Mouse (Mus musculus) olfactory bulb, adult 2 months (tissue): ENCODE measurements at regions not wholly inside any gene's neighbourhood (a gene's known extent, or its start where the extent isn't known, plus 50 kb on each side); places are given as distances from the start of the nearest gene placed in this dataset.
A peak's percentile ranks its signal among the peaks of the same experiment; 100 is the strongest.

Experiments used
- H3K27ac ChIP-seq: fragments of 200-500 bp; 2 replicates; pipeline ENCODE4 v1.5.1; 2012; ENCODE audit warnings: low read depth, low read length; ENCODE audit not compliant: insufficient read depth
- H3K4me1 ChIP-seq: fragments of 200-500 bp; 2 replicates; pipeline ENCODE4 v1.6.1; 2012; ENCODE audit warnings: low read length; ENCODE audit not compliant: control insufficient read depth, insufficient read depth
- H3K4me3 ChIP-seq: fragments of 200-500 bp; 2 replicates; pipeline ENCODE4 v1.5.1; 2012; ENCODE audit warnings: mild to moderate bottlenecking, low read depth, low read length, moderate library complexity; ENCODE audit not compliant: insufficient read depth
- CTCF ChIP-seq: fragments of 200-500 bp; IDR thresholded peaks from 2 replicates; pipeline ENCODE4 v1.5.1; 2012; ENCODE audit warnings: low read depth, mild to moderate bottlenecking, low read length, moderate library complexity; ENCODE audit not compliant: insufficient read depth
- POLR2A ChIP-seq: fragments of 200-500 bp; IDR thresholded peaks from 2 replicates; pipeline ENCODE4 v1.6.1; 2012; ENCODE audit warnings: mild to moderate bottlenecking, low read depth, low read length, moderate library complexity; ENCODE audit not compliant: insufficient read depth
- WGBS: fragments of 180-500 bp; shearing (Covaris S2); methylation state at CpG from one replicate; pipeline ENCODE4 v1.1.7; 2018; 5-methylcytosine and 5-hydroxymethylcytosine counted together

GRCm38 (mm10) chr1:121090628-121091027 lies 241.8 kb downstream of the Insig2 start:
- TF ChIP-seq POLR2A (no peak), CTCF (no peak)
- H3K27ac ChIP-seq: no peak overlapping the region
- WGBS: 89% methylated on average over 4 of the region's 4 CpGs
- H3K4me3 ChIP-seq: no peak overlapping the region
- H3K4me1 ChIP-seq: no peaks in the 10 kb centered on the region

- no peak overlapping the region for H3K4me3 ChIP-seq
- H3K4me1 ChIP-seq: no peaks in the 10 kb centered on the region
- no peak overlapping the region for H3K27ac ChIP-seq
- WGBS: 90% methylated on average over 5 of the region's 5 CpGs
- no peak for TF ChIP-seq CTCF
- TF ChIP-seq POLR2A: no peak
Measured at GRCm38 (mm10) chr1:121092870-121093269, 239.5 kb downstream of the Insig2 start.

- peak overlapping the region; percentile 39 for H3K4me3 ChIP-seq
- peaks cover 4% of the 10 kb centered on the region; the same call in 1 of the 2 replicates for H3K4me1 ChIP-seq
- TF ChIP-seq POLR2A (no peak), CTCF (no peak)
- 17% methylated on average over 28 of the region's 28 CpGs for WGBS
- no peak overlapping the region for H3K27ac ChIP-seq
Measured at GRCm38 (mm10) chr1:121096551-121097550, 235.5 kb downstream of the Insig2 start.

- Histone ChIP-seq H3K4me1 (no peaks in the 10 kb centered on the region), H3K27ac (no peak overlapping the region), H3K4me3 (no peak overlapping the region)
- TF ChIP-seq POLR2A (no peak), CTCF (no peak)
- WGBS: 63% methylated on average over 4 of the region's 4 CpGs
Measured at GRCm38 (mm10) chr1:121111776-121112344, 220.5 kb downstream of the Insig2 start.

GRCm38 (mm10) chr1:121112464-121112863 lies 219.9 kb downstream of the Insig2 start:
- WGBS: 66% methylated on average over 1 of the region's 1 CpGs
- Histone ChIP-seq H3K27ac (no peak overlapping the region), H3K4me1 (no peaks in the 10 kb centered on the region), H3K4me3 (no peak overlapping the region)
- TF ChIP-seq CTCF: no peak
- no peak for TF ChIP-seq POLR2A

- H3K4me3 ChIP-seq: no peak overlapping the region
Measured at GRCm38 (mm10) chr1:121116626-121117025, 215.8 kb downstream of the Insig2 start.

GRCm38 (mm10) chr1:121123436-121123835 lies 209.0 kb downstream of the Insig2 start:
- Histone ChIP-seq H3K4me1 (no peaks in the 10 kb centered on the region), H3K27ac (no peak overlapping the region), H3K4me3 (no peak overlapping the region)
- TF ChIP-seq POLR2A (no peak), CTCF (no peak)

More at GRCm38 (mm10) chr1:121116626-121117025, 215.8 kb downstream of the Insig2 start:
- no peaks in the 10 kb centered on the region for H3K4me1 ChIP-seq
- no peak for TF ChIP-seq CTCF
- TF ChIP-seq POLR2A: no peak
- H3K27ac ChIP-seq: no peak overlapping the region
- WGBS: 79% methylated on average over 5 of the region's 5 CpGs

GRCm38 (mm10) chr1:121136284-121136683 lies 196.1 kb downstream of the Insig2 start:
- H3K27ac ChIP-seq: no peak overlapping the region
- peaks cover 2% of the 10 kb centered on the region; the same call in 1 of the 2 replicates for H3K4me1 ChIP-seq
- 22% methylated on average over 4 of the region's 4 CpGs for WGBS
- no peak overlapping the region for H3K4me3 ChIP-seq
- TF ChIP-seq CTCF: no peak
- no peak for TF ChIP-seq POLR2A

- WGBS: 92% methylated on average over 4 of the region's 4 CpGs
- Histone ChIP-seq H3K4me3 (no peak overlapping the region), H3K27ac (no peak overlapping the region), H3K4me1 (peaks cover 2% of the 10 kb centered on the region; the same call in 1 of the 2 replicates)
- TF ChIP-seq POLR2A: no peak
- no peak for TF ChIP-seq CTCF
Measured at GRCm38 (mm10) chr1:121136846-121137245, 195.5 kb downstream of the Insig2 start.
